Mouse (Mus musculus) lung, embryonic 16.5 days (tissue): ENCODE measurements around the gene Fam78a. TPM values are rescaled to one million over a fixed set of nuclear protein-coding genes. Genes with fewer than 3 reads are reported as not detected.

ENCODE experiments used
- ATAC-seq: fragments of 200-750 bp; cut with Nextera tagmentation; 2 replicates; pipeline ENCODE4 v1.8.0; 2017; ENCODE audit warnings: low read depth, mild to moderate bottlenecking, moderate library complexity
- H3K27ac ChIP-seq: fragments of 300-500 bp; sonication (generic); 2 replicates; pipeline ENCODE4 v1.5.1; 2014; ENCODE audit warnings: mild to moderate bottlenecking, control low read depth, low read length
- H3K27me3 ChIP-seq: fragments of 300-500 bp; sonication (generic); 2 replicates; pipeline ENCODE4 v1.6.1; 2014; ENCODE audit warnings: low read depth, low read length, mixed read lengths; ENCODE audit not compliant: control insufficient read depth, insufficient read depth
- H3K36me3 ChIP-seq: fragments of 300-500 bp; sonication (generic); 2 replicates; pipeline ENCODE4 v1.6.1; 2014; ENCODE audit warnings: low read length; ENCODE audit not compliant: control insufficient read depth, insufficient read depth
- H3K4me1 ChIP-seq: fragments of 300-500 bp; sonication (generic); replicated peaks from 2 replicates; pipeline ENCODE4 v1.6.1; 2014; ENCODE audit warnings: low read length, mixed read lengths; ENCODE audit not compliant: control insufficient read depth, insufficient read depth
- H3K4me2 ChIP-seq: fragments of 300-500 bp; sonication (generic); 2 replicates; pipeline ENCODE4 v1.6.1; 2014; ENCODE audit warnings: low read depth, low read length, control low read depth
- H3K4me3 ChIP-seq: fragments of 300-500 bp; sonication (generic); 2 replicates; pipeline ENCODE4 v1.5.1; 2014; ENCODE audit warnings: mild to moderate bottlenecking, low read length, control low read depth
- H3K9ac ChIP-seq: fragments of 300-500 bp; sonication (generic); 2 replicates; pipeline ENCODE4 v1.6.1; 2014; ENCODE audit warnings: low read length, control low read depth
- H3K9me3 ChIP-seq: fragments of 300-500 bp; sonication (generic); 2 replicates; pipeline ENCODE4 v1.6.1; 2016; ENCODE audit warnings: low read length; ENCODE audit not compliant: control insufficient read depth
- WGBS: fragments of 180-500 bp; shearing (Covaris S2); extraction: QIAGEN DNeasy Blood & Tissue Kit; methylation state at CpG from one replicate; pipeline ENCODE4 v1.1.7; 2014; 5-methylcytosine and 5-hydroxymethylcytosine counted together
- polyA plus RNA-seq: library from polyadenylated mRNA; unstranded; fragments of >200 nt; fragmentation: Nextera tagmentation; extraction: Ambion mirVana; gene quantifications from 2 replicates; pipeline ENCODE4 v1.2.1, GENCODE M21; 2015

Fam78a gene
- polyA plus RNA-seq, result 4.3 and 4.4 TPM in 2 replicates

- under 1% methylated on average over 56 of the region's 68 CpGs for WGBS
- Histone ChIP-seq H3K27me3 (peaks cover 45% of the 10 kb centered on the region), H3K27ac (no peak within 1 kb of the TSS), H3K9me3 (no peaks in the 10 kb centered on the region), H3K4me3 (peak within 1 kb of the TSS; percentile 69), H3K4me2 (peak within 1 kb of the TSS; percentile 97), H3K4me1 (peaks cover 22% of the 10 kb centered on the region), H3K36me3 (no peaks in the 10 kb centered on the region), H3K9ac (peak within 1 kb of the TSS; percentile 68)
- peak; percentile 76 for ATAC-seq
Observed at GRCm38 (mm10) chr2:32084111-32084871, at the start of gene Fam78a. Gene Fam78a, minus strand, starts transcription at chr2:32084857.

DNA sequence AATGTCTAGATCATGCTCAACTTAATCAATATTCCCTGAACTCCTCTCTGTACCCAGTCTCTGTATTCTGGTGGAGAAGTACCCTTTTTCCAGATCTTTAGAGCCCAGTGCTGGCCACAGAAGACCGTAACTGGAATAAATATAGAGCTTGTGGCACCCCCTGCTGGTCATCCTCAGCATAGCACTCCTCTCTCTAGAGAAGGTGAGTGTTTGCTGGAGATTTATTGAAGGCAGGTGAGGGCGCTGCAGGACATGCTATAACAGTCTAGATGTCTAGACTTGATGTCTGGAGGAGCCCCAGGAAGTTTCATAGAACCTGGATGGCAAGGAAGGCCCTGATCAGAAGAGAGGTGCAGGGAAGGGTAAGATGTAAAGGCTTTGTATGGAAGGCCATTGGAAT lies 49.4 kb upstream of the Fam78a start:
- H3K36me3 ChIP-seq, result no peaks in the 10 kb centered on the region
- ATAC-seq, result no peak
- no peak overlapping the region for H3K27ac ChIP-seq
- H3K9ac ChIP-seq, result no peak overlapping the region
- H3K4me1 ChIP-seq, result peaks cover 8% of the 10 kb centered on the region; the same call in 1 of the 2 replicates
- H3K4me2 ChIP-seq, result no peak overlapping the region
- H3K27me3 ChIP-seq, result no peaks in the 10 kb centered on the region
- no peaks in the 10 kb centered on the region for H3K9me3 ChIP-seq
- 4% methylated on average over 2 of the region's 2 CpGs for WGBS
- H3K4me3 ChIP-seq, result no peak overlapping the region

GRCm38 (mm10) chr2:32132567-32132992 lies 47.9 kb upstream of the Fam78a start:
- Histone ChIP-seq H3K9me3 (no peaks in the 10 kb centered on the region), H3K9ac (no peak overlapping the region), H3K27me3 (no peaks in the 10 kb centered on the region), H3K4me3 (no peak overlapping the region), H3K27ac (no peak overlapping the region), H3K4me1 (peaks cover 8% of the 10 kb centered on the region; the same call in 1 of the 2 replicates), H3K36me3 (no peaks in the 10 kb centered on the region), H3K4me2 (0 out of 2 replicates have a peak overlapping the region, but pooled peaks have one; percentile 2)
- peak; percentile 13; the same call in 1 of the 2 replicates for ATAC-seq
- 6% methylated on average over 12 of the region's 12 CpGs for WGBS

DNA sequence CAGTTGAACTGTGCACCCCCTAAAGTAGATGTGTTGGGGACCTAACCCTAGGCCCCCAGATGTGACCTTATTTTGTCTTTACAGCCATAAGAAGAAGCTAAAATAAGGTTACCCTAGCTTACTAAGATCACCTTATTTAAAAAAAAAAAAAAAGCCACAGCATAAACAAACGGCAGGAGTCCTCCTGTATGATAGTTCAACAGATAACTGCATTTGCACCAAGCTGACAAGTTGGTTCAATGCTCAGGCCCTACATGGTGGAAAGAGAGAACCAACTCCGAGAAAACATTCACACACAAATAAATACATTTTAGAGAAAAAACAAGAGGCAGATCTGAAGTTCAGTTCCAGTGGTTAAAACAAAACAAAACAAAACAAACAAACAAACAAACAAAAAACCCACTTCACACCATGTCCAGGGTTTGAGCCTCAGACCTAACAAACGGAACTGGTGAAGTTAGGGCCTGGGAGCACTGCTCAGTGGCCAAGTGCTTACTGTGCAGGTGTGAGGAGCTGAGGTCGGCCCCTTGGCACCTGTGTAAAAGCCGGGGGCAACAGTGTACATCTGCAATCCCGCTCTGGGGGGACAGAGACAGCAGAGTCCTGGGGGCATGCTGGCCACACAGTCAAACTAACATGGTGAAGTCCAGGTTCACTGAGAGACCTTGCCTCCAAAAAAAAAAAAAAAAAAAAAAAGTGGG lies 47.4 kb upstream of the Fam78a start:
- Histone ChIP-seq H3K9ac (no peak overlapping the region), H3K4me1 (peaks cover 5% of the 10 kb centered on the region; the same call in 1 of the 2 replicates), H3K27ac (no peak overlapping the region), H3K36me3 (no peaks in the 10 kb centered on the region), H3K4me2 (no peak overlapping the region), H3K4me3 (no peak overlapping the region), H3K27me3 (no peaks in the 10 kb centered on the region), H3K9me3 (no peaks in the 10 kb centered on the region)
- 64% methylated on average over 6 of the region's 6 CpGs for WGBS
- ATAC-seq, result no peak

GRCm38 (mm10) chr2:32131205-32131834 lies 46.7 kb upstream of the Fam78a start:
- Histone ChIP-seq H3K27ac (no peak overlapping the region), H3K4me1 (0 out of 2 replicates have a peak, but pooled peaks cover 5% of the 10 kb centered on the region)

DNA sequence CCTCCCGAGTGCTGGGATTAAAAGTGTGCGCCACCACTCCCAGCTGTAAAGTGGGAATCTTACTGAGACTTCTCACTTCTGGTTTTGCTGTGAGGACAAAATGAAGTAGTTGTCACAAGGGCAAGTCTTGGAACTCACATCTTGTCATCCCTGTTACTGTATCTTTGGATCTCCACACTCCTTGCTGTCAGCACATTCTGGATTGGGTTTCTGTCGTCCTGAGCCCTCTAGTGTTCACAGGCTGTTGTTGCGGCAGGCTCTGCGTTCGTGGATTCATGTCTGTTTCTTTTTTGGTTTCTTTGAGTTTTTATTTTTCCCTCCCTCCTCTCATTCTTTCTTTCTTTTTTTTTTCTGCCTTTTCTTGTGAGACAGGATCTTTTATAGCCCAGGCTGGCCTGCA lies 45.8 kb upstream of the Fam78a start:
- Histone ChIP-seq H3K27ac (no peak overlapping the region), H3K27me3 (no peaks in the 10 kb centered on the region), H3K4me1 (0 out of 2 replicates have a peak, but pooled peaks cover 5% of the 10 kb centered on the region), H3K9me3 (no peaks in the 10 kb centered on the region), H3K36me3 (no peaks in the 10 kb centered on the region), H3K9ac (no peak overlapping the region), H3K4me3 (no peak overlapping the region), H3K4me2 (0 out of 2 replicates have a peak overlapping the region, but pooled peaks have one; percentile 6)
- WGBS, result 30% methylated on average over 6 of the region's 6 CpGs
- no peak for ATAC-seq

More at GRCm38 (mm10) chr2:32131205-32131834, 46.7 kb upstream of the Fam78a start:
- H3K4me3 ChIP-seq, result no peak overlapping the region
- no peaks in the 10 kb centered on the region for H3K27me3 ChIP-seq
- H3K9me3 ChIP-seq, result no peaks in the 10 kb centered on the region
- no peak for ATAC-seq
- no peak overlapping the region for H3K9ac ChIP-seq
- no peaks in the 10 kb centered on the region for H3K36me3 ChIP-seq
- 56% methylated on average over 9 of the region's 9 CpGs for WGBS
- H3K4me2 ChIP-seq, result no peak overlapping the region

GRCm38 (mm10) chr2:32129383-32130074 lies 44.9 kb upstream of the Fam78a start:
- H3K36me3 ChIP-seq, result no peaks in the 10 kb centered on the region
- 0 out of 2 replicates have a peak, but pooled peaks cover 5% of the 10 kb centered on the region for H3K4me1 ChIP-seq
- H3K4me2 ChIP-seq, result no peak overlapping the region
- H3K9me3 ChIP-seq, result no peaks in the 10 kb centered on the region
- no peak overlapping the region for H3K9ac ChIP-seq
- WGBS, result 50% methylated on average over 11 of the region's 11 CpGs
- no peaks in the 10 kb centered on the region for H3K27me3 ChIP-seq
- H3K4me3 ChIP-seq, result no peak overlapping the region
- 0 out of 2 replicates have a peak, but pooled peaks have one; percentile 27 for ATAC-seq
- 0 out of 2 replicates have a peak overlapping the region, but pooled peaks have one; percentile 6 for H3K27ac ChIP-seq

DNA sequence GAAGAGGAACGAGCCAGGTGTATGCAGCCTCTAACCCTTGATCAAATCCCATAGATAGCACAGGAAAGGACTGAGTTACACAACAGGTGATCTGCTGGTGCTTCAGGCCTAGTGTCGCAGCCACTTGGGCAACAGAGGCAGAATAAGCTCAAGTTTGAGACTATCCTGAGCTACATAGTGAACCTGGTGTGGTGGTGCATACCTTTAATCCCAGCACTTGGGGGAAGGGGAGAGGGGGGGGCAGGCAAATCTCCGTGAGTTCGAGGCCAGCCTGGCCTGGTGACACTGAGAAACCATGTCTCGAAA lies 43.8 kb upstream of the Fam78a start:
- Histone ChIP-seq H3K36me3 (no peaks in the 10 kb centered on the region), H3K4me2 (no peak overlapping the region), H3K9ac (no peak overlapping the region), H3K27me3 (no peaks in the 10 kb centered on the region), H3K4me3 (no peak overlapping the region), H3K27ac (no peak overlapping the region), H3K9me3 (no peaks in the 10 kb centered on the region), H3K4me1 (0 out of 2 replicates have a peak, but pooled peaks cover 5% of the 10 kb centered on the region)
- whole genome bisulfite sequencing, result 73% methylated on average over 5 of the region's 5 CpGs
- ATAC-seq, result no peak
